In genomic region chr14:75179255-75179963, GRCm38 (mm10) we compare ENCODE assay signal across 10 mouse cellular contexts. TPM values are rescaled to one million over a fixed set of nuclear protein-coding genes. Genes with fewer than 3 reads are reported as not detected.
DNase-seq lines count a peak whose midpoint lies in the region; ATAC-seq and TF ChIP-seq lines count a peak whose summit lies in the region.
"Had no signal": no experiment of that assay in that cellular context is flagged by ENCODE, and none has a peak within 500 bp of the region (broad histone marks: within the 10 kb centered on the region; RNA-seq: fewer than 3 reads in every experiment).

No protein-coding gene starts in this region.

- no peaks in the 10 kb centered on the region for H3K9me3 ChIP-seq in heart, postnatal 0 days (replicated peaks; ENCODE audit: control insufficient read depth, low read length)
- H3K9me3 ChIP-seq in lung, postnatal 0 days (ENCODE audit: low read length) = no peaks in the 10 kb centered on the region
- no peaks in the 10 kb centered on the region for H3K9me3 ChIP-seq in stomach, embryonic 16.5 days (replicated peaks; ENCODE audit: control insufficient read depth, low read length)
- no peaks in the 10 kb centered on the region for H3K9me3 ChIP-seq in hindbrain, embryonic 11.5 days (ENCODE audit: control insufficient read depth, low read length)
- no peaks in the 10 kb centered on the region for H3K9me3 ChIP-seq in forebrain, embryonic 15.5 days

- peaks cover 6% of the 10 kb centered on the region; the same call in 1 of the 2 replicates for H3K4me1 ChIP-seq in heart, postnatal 0 days (ENCODE audit: control insufficient read depth, insufficient read depth)
- no peaks in the 10 kb centered on the region for H3K4me1 ChIP-seq in brown adipose tissue, adult 24 weeks (ENCODE audit: control insufficient read depth, insufficient read depth, insufficient read length, low read length)
- peaks cover 6% of the 10 kb centered on the region; the same call in 1 of the 2 replicates for H3K4me1 ChIP-seq in lung, postnatal 0 days (ENCODE audit: insufficient read depth, low read depth, low read length)
- H3K4me1 ChIP-seq in stomach, embryonic 16.5 days (ENCODE audit: control insufficient read depth, insufficient read depth, low read length) = no peaks in the 10 kb centered on the region
- no peaks in the 10 kb centered on the region for H3K4me1 ChIP-seq in hindbrain, embryonic 11.5 days (replicated peaks; ENCODE audit: control insufficient read depth, insufficient read depth, low read length)
- no peaks in the 10 kb centered on the region for H3K4me1 ChIP-seq in forebrain, embryonic 15.5 days

- H3K27ac ChIP-seq in heart, postnatal 0 days (ENCODE audit: low read depth) = peak overlapping the region; percentile 68; the same call in 1 of the 2 replicates
- H3K27ac ChIP-seq in brown adipose tissue, adult 24 weeks (replicated peaks; ENCODE audit: low read depth, low read length) = peak overlapping the region; percentile 80
- H3K27ac ChIP-seq in lung, postnatal 0 days (ENCODE audit: low read length) = peak overlapping the region; percentile 78
- peak overlapping the region; percentile 43; the same call in 1 of the 2 replicates for H3K27ac ChIP-seq in stomach, embryonic 16.5 days (ENCODE audit: low read length)
- no peak overlapping the region for H3K27ac ChIP-seq in hindbrain, embryonic 11.5 days (ENCODE audit: low read depth, low read length)
- H3K27ac ChIP-seq in forebrain, embryonic 15.5 days (replicated peaks) = no peak overlapping the region

- ATAC-seq in heart, postnatal 0 days (ENCODE audit: insufficient read depth, low read depth) = no peak
- ATAC-seq in lung, postnatal 0 days = peak; percentile 27; the same call in 1 of the 2 replicates
- ATAC-seq in stomach, embryonic 16.5 days (ENCODE audit: insufficient read depth, low FRiP score) = no peak
- no peak for ATAC-seq in hindbrain, embryonic 11.5 days (ENCODE audit: low FRiP score)
- no peak for ATAC-seq in forebrain, embryonic 15.5 days (replicated peaks)

- WGBS in heart, postnatal 0 days = 77% methylated on average over 20 of the region's 20 CpGs
- WGBS in lung, postnatal 0 days = 54% methylated on average over 20 of the region's 20 CpGs
- 82% methylated on average over 20 of the region's 20 CpGs for whole genome bisulfite sequencing in stomach, embryonic 16.5 days
- 88% methylated on average over 20 of the region's 20 CpGs for WGBS in hindbrain, embryonic 11.5 days
- 85% methylated on average over 20 of the region's 20 CpGs for WGBS in forebrain, embryonic 15.5 days

- no peaks in the 10 kb centered on the region for H3K36me3 ChIP-seq in heart, postnatal 0 days (replicated peaks; ENCODE audit: control insufficient read depth, insufficient read depth, low read length)
- no peaks in the 10 kb centered on the region for H3K36me3 ChIP-seq in lung, postnatal 0 days (ENCODE audit: insufficient read depth, low read length)
- H3K36me3 ChIP-seq in stomach, embryonic 16.5 days (ENCODE audit: control insufficient read depth, insufficient read depth, low read length) = no peaks in the 10 kb centered on the region
- no peaks in the 10 kb centered on the region for H3K36me3 ChIP-seq in hindbrain, embryonic 11.5 days (ENCODE audit: control insufficient read depth, insufficient read depth, low read length)
- no peaks in the 10 kb centered on the region for H3K36me3 ChIP-seq in forebrain, embryonic 15.5 days

- TF ChIP-seq CTCF in heart, postnatal 0 days (IDR thresholded peaks at IDR 0.05; ENCODE audit: low read depth) = no peak
- no peak for TF ChIP-seq CTCF in lung, postnatal 0 days (IDR thresholded peaks at IDR 0.05)

- peak overlapping the region; percentile 12; the same call in 1 of the 2 replicates for H3K4me3 ChIP-seq in heart, postnatal 0 days (ENCODE audit: low read depth, low read length)
- peak overlapping the region; percentile 56 for H3K4me3 ChIP-seq in brown adipose tissue, adult 24 weeks (ENCODE audit: insufficient read depth, low read depth, low read length)
- H3K4me3 ChIP-seq in lung, postnatal 0 days (ENCODE audit: low read depth, low read length) = peak overlapping the region; percentile 16; the same call in 1 of the 2 replicates
- no peak overlapping the region for H3K4me3 ChIP-seq in stomach, embryonic 16.5 days (replicated peaks; ENCODE audit: low read length)
- H3K4me3 ChIP-seq in hindbrain, embryonic 11.5 days (ENCODE audit: low read depth, low read length) = no peak overlapping the region
- no peak overlapping the region for H3K4me3 ChIP-seq in forebrain, embryonic 15.5 days

- no peak for DNase-seq in heart, postnatal 0 days (ENCODE audit: low spot score)
- DNase-seq in heart, postnatal 36 days = no peak
- peak; percentile 64 for DNase-seq in lung, postnatal 0 days (ENCODE audit: low spot score)
- no peak for DNase-seq in gastrocnemius, postnatal 10 days
- no peak for DNase-seq in hindbrain, embryonic 11.5 days (ENCODE audit: low spot score)

- H3K27me3 ChIP-seq in heart, postnatal 0 days (ENCODE audit: control insufficient read depth, insufficient read depth, low read length) = no peaks in the 10 kb centered on the region
- no peaks in the 10 kb centered on the region for H3K27me3 ChIP-seq in lung, postnatal 0 days (replicated peaks; ENCODE audit: insufficient read depth, low read length)
- H3K27me3 ChIP-seq in stomach, embryonic 16.5 days (ENCODE audit: control insufficient read depth, insufficient read depth, low read length) = no peaks in the 10 kb centered on the region
- no peaks in the 10 kb centered on the region for H3K27me3 ChIP-seq in hindbrain, embryonic 11.5 days (ENCODE audit: control insufficient read depth, insufficient read depth, low read length)
- no peaks in the 10 kb centered on the region for H3K27me3 ChIP-seq in forebrain, embryonic 15.5 days

- peak overlapping the region; percentile 46 for H3K4me2 ChIP-seq in heart, postnatal 0 days (ENCODE audit: low read depth, low read length)
- H3K4me2 ChIP-seq in lung, postnatal 0 days (replicated peaks; ENCODE audit: low read depth, low read length) = peak overlapping the region; percentile 43
- no peak overlapping the region for H3K4me2 ChIP-seq in stomach, embryonic 16.5 days (ENCODE audit: low read depth, low read length)
- no peak overlapping the region for H3K4me2 ChIP-seq in hindbrain, embryonic 11.5 days (replicated peaks; ENCODE audit: low read depth, low read length)
- H3K4me2 ChIP-seq in forebrain, embryonic 15.5 days (replicated peaks) = no peak overlapping the region

- intact Hi-C loops in heart, postnatal 36 days (cut with DNase I) = no loop called here

- TF ChIP-seq EP300 in heart, postnatal 0 days (IDR thresholded peaks at IDR 0.05; ENCODE audit: low read depth) = no peak
- TF ChIP-seq EP300 in lung, postnatal 0 days (IDR thresholded peaks at IDR 0.05) = no peak

- H3K9ac ChIP-seq in heart, postnatal 0 days (replicated peaks; ENCODE audit: low read depth, low read length) = no peak overlapping the region; the same call in 1 of the 2 replicates
- no peak overlapping the region for H3K9ac ChIP-seq in lung, postnatal 0 days (replicated peaks; ENCODE audit: low read depth)
- H3K9ac ChIP-seq in stomach, embryonic 16.5 days (ENCODE audit: low read length) = no peak overlapping the region
- H3K9ac ChIP-seq in hindbrain, embryonic 11.5 days (ENCODE audit: low read depth, low read length) = no peak overlapping the region
- no peak overlapping the region for H3K9ac ChIP-seq in forebrain, embryonic 15.5 days (replicated peaks)

RNA-seq across cellular contexts. Expression of gene Lcp1, which starts 48.5 kb away (rescaled TPM):
- 11.3 and 17.5 TPM in 2 replicates for total RNA-seq in heart, postnatal 0 days (2014; rRNA removed; ENCODE audit: low replicate concordance)
- 11.2 and 12.6 TPM in 2 replicates for polyA plus RNA-seq in heart, postnatal 0 days (2015; fragmentation: Nextera tagmentation; extraction: Ambion mirVana)
- 10 to 100 TPM; 12.6 to 13.8 TPM for total RNA-seq in heart, postnatal 36 days (2021)
- 13.4 and 14.5 TPM in 2 replicates for polyA plus RNA-seq in brown adipose tissue, adult 24 weeks (2012; ENCODE audit: insufficient read depth, insufficient read length, missing spikeins)
- polyA plus RNA-seq in lung, postnatal 0 days (2015; fragmentation: Nextera tagmentation; extraction: Ambion mirVana) = 73.7 and 89.5 TPM in 2 replicates
- polyA plus RNA-seq in stomach, embryonic 16.5 days (2015; fragmentation: Nextera tagmentation; extraction: Ambion mirVana) = 64.9 and 65.3 TPM in 2 replicates
- total RNA-seq in gastrocnemius, postnatal 10 days (2021) = 10 to 100 TPM; 10.0 to 19.9 TPM
- 25.4 and 26.3 TPM in 2 replicates for polyA plus RNA-seq in hindbrain, embryonic 11.5 days (2014; fragmentation: Nextera tagmentation; extraction: Ambion mirVana)
- polyA plus RNA-seq in forebrain, embryonic 15.5 days (2015; fragmentation: Nextera tagmentation; extraction: Ambion mirVana) = 11.2 and 12.4 TPM in 2 replicates

RNA-seq across cellular contexts. Expression of gene Lrrc63, which starts 48.7 kb away (rescaled TPM):
- total RNA-seq in heart, postnatal 0 days (2014; rRNA removed; ENCODE audit: low replicate concordance) = not detected in 2 replicates
- not detected in 2 replicates for polyA plus RNA-seq in heart, postnatal 0 days (2015; fragmentation: Nextera tagmentation; extraction: Ambion mirVana)
- total RNA-seq in heart, postnatal 36 days (2021) = not detected
- polyA plus RNA-seq in brown adipose tissue, adult 24 weeks (2012; ENCODE audit: insufficient read depth, insufficient read length, missing spikeins) = not detected in 2 replicates
- polyA plus RNA-seq in lung, postnatal 0 days (2015; fragmentation: Nextera tagmentation; extraction: Ambion mirVana) = 0.06 and 0.17 TPM in 2 replicates
- polyA plus RNA-seq in stomach, embryonic 16.5 days (2015; fragmentation: Nextera tagmentation; extraction: Ambion mirVana) = not detected in 2 replicates
- not detected for total RNA-seq in gastrocnemius, postnatal 10 days (2021)
- 0.15 and 0.21 TPM in 2 replicates for polyA plus RNA-seq in hindbrain, embryonic 11.5 days (2014; fragmentation: Nextera tagmentation; extraction: Ambion mirVana)
- polyA plus RNA-seq in forebrain, embryonic 15.5 days (2015; fragmentation: Nextera tagmentation; extraction: Ambion mirVana) = not detected in 2 replicates
- total RNA-seq: adrenal gland, postnatal 36 days; left cerebral cortex, adult 8-10 months had no signal

Comparison
In these comparisons a context has a peak if more than half of its experiments do, and no peak if none do; other contexts are left out.
1. H3K27ac ChIP-seq: peak in heart, postnatal 0 days (single experiment), brown adipose tissue, adult 24 weeks (single experiment), lung, postnatal 0 days (single experiment) and stomach, embryonic 16.5 days (single experiment); none in hindbrain, embryonic 11.5 days (single experiment) and forebrain, embryonic 15.5 days (single experiment).
2. H3K4me2 ChIP-seq: peak in heart, postnatal 0 days (single experiment) and lung, postnatal 0 days (single experiment); none in stomach, embryonic 16.5 days (single experiment), hindbrain, embryonic 11.5 days (single experiment) and forebrain, embryonic 15.5 days (single experiment).
3. H3K4me3 ChIP-seq: peak in heart, postnatal 0 days (single experiment), brown adipose tissue, adult 24 weeks (single experiment) and lung, postnatal 0 days (single experiment); none in stomach, embryonic 16.5 days (single experiment), hindbrain, embryonic 11.5 days (single experiment) and forebrain, embryonic 15.5 days (single experiment).